Mouse (Mus musculus) kidney, postnatal 0 days (tissue): ENCODE results near the gene Brox. TPM values are rescaled to one million over a fixed set of nuclear protein-coding genes. Genes with fewer than 3 reads are reported as not detected.

Source experiments
- ATAC-seq: fragments of 200-750 bp; cut with Nextera tagmentation; replicated peaks from 2 replicates; pipeline ENCODE4 v1.8.0; 2017; ENCODE audit warnings: low read depth, moderate number of reproducible peaks, moderate TSS enrichment, moderate library complexity; ENCODE audit not compliant: low FRiP score
- DNase-seq: peaks from one replicate; pipeline ENCODE4 v3.0.0-alpha.2; 2016; ENCODE audit warnings: low spot score
- H3K27ac ChIP-seq: fragments of 300-500 bp; sonication (generic); 2 replicates; pipeline ENCODE4 v1.5.1; 2014; ENCODE audit warnings: mild to moderate bottlenecking
- H3K27me3 ChIP-seq: fragments of 300-500 bp; sonication (generic); 2 replicates; pipeline ENCODE4 v1.6.1; 2014; ENCODE audit warnings: low read length, mixed read lengths; ENCODE audit not compliant: insufficient read depth
- H3K36me3 ChIP-seq: fragments of 300-500 bp; sonication (generic); 2 replicates; pipeline ENCODE4 v1.6.1; 2014; ENCODE audit warnings: low read length, mixed read lengths; ENCODE audit not compliant: insufficient read depth
- H3K4me1 ChIP-seq: fragments of 300-500 bp; sonication (generic); replicated peaks from 2 replicates; pipeline ENCODE4 v1.6.1; 2014; ENCODE audit warnings: antibody characterized with exemption, low read length, mixed read lengths; ENCODE audit not compliant: insufficient read depth
- H3K4me2 ChIP-seq: fragments of 300-500 bp; sonication (generic); 2 replicates; pipeline ENCODE4 v1.6.1; 2014; ENCODE audit warnings: mild to moderate bottlenecking, low read length, moderate library complexity, mixed read lengths
- H3K4me3 ChIP-seq: fragments of 300-500 bp; sonication (generic); replicated peaks from 2 replicates; pipeline ENCODE4 v1.5.1; 2014; ENCODE audit warnings: low read depth, low read length
- H3K9ac ChIP-seq: fragments of 300-500 bp; sonication (generic); 2 replicates; pipeline ENCODE4 v1.6.1; 2014; ENCODE audit warnings: low read depth, low read length
- H3K9me3 ChIP-seq: fragments of 300-500 bp; sonication (generic); replicated peaks from 2 replicates; pipeline ENCODE4 v1.6.1; 2016; ENCODE audit warnings: low read length, inconsistent platforms, mixed read lengths
- CTCF ChIP-seq: IDR thresholded peaks from 2 replicates; pipeline ENCODE4 v1.5.1; 2016; ENCODE audit warnings: antibody characterized with exemption, low read depth, mild to moderate bottlenecking, moderate library complexity
- WGBS: fragments of 180-500 bp; shearing (Covaris S2); extraction: QIAGEN DNeasy Blood & Tissue Kit; methylation state at CpG from one replicate; pipeline ENCODE4 v1.1.7; 2014; 5-methylcytosine and 5-hydroxymethylcytosine counted together
- polyA plus RNA-seq: library from polyadenylated mRNA; unstranded; fragments of >200 nt; fragmentation: Nextera tagmentation; extraction: Ambion mirVana; gene quantifications from 2 replicates; pipeline ENCODE4 v1.2.1, GENCODE M21; 2015

The Brox gene
- polyA plus RNA-seq, 1 experiment from 2014 or later = 43.7 TPM

DNA sequence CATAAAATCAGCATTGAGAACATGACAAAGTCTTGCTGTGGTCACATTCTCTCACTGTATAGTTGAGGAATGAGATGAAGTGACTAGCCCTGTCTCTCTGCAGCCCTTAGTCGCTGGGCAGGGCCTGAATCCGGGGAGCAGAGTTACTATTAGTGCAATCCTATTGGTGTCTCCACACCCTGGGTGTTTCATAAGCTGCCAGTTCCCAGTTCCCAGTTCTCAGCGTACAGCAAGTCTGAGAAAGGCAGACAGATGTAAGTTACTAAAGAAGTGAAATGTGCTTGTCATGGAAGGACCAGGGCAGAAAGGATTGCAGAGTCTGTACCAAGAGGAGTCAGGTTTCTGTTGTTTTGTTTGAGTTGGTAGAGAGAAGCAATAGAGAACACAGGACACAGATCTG, 10.5 kb upstream of the Brox start:
- no peak overlapping the region for H3K27ac ChIP-seq
- H3K4me3 ChIP-seq = no peak overlapping the region
- 74% methylated on average over 3 of the region's 3 CpGs for WGBS
- no peak for DNase-seq
- H3K27me3 ChIP-seq = no peaks in the 10 kb centered on the region
- no peaks in the 10 kb centered on the region for H3K4me1 ChIP-seq
- ATAC-seq = no peak
- TF ChIP-seq CTCF = no peak
- no peak overlapping the region for H3K9ac ChIP-seq
- H3K9me3 ChIP-seq = no peaks in the 10 kb centered on the region
- H3K36me3 ChIP-seq = 0 out of 2 replicates have a peak, but pooled peaks cover 4% of the 10 kb centered on the region
- H3K4me2 ChIP-seq = no peak overlapping the region

DNA sequence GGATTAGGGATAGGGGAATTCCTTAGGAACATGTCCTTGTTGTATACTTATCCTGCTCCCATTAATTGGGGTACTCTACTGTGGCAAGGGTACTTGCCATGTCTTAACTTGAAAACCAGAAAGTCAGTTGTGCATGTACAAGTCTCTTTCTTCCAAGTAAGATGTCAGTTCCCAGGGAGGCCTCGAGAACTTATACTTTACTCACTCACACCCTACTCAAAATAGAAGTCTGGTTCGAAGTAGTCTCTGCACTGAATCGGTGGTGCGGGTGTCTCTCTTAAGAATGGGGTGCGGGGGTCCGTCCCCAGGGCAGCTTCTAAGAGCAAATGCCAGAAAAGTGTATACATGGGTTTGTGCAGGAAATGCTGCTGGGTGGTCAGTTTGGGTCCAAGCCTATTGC, 2.1 kb upstream of the Brox start:
- no peak overlapping the region for H3K9ac ChIP-seq
- no peak for ATAC-seq
- 85% methylated on average over 6 of the region's 6 CpGs for WGBS

DNA sequence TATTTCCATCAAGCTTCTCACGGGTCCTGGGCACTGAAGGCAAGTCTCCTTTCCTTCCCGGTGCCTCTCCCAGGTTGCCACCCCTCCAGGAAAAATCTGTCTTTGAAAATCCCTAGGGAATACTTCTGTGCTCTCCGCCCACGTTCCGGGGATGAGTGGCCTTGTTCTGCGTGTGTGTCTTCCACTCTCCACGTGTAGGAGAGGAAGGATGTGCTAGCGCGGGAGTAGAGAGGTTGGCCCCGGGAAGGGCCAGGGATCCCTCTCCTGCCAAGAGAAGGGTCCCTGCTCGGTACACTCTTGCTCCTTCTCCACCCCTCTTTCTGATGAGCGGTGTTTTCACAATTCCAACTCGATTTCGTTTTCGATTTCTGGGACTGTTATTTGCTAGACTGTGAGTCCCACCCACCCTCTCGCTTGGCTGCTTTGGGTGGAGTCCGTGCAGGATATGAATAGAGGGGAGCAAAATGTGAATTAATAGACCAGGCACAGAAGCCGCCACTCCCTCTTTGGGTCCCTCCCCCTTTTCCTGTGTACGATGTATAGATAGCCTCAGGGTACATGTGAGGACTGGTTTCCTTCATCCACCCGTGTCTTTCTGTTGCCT, 919 bp upstream of the Brox start:
- Histone ChIP-seq H3K4me3 (peak overlapping the region; percentile 48), H3K36me3 (peaks cover 5% of the 10 kb centered on the region; the same call in 1 of the 2 replicates), H3K4me2 (peak overlapping the region; percentile 57), H3K9ac (peak overlapping the region; percentile 50), H3K4me1 (no peaks in the 10 kb centered on the region), H3K27me3 (no peaks in the 10 kb centered on the region), H3K9me3 (no peaks in the 10 kb centered on the region), H3K27ac (peak overlapping the region; percentile 47)
- TF ChIP-seq CTCF = no peak
- ATAC-seq = no peak
- DNase-seq = peak; percentile 72
- under 1% methylated on average over 20 of the region's 20 CpGs for WGBS

More for the DNA sequence above, 2.1 kb upstream of the Brox start:
- Histone ChIP-seq H3K4me2 (no peak overlapping the region), H3K27ac (no peak overlapping the region), H3K9me3 (no peaks in the 10 kb centered on the region), H3K4me3 (no peak overlapping the region), H3K4me1 (no peaks in the 10 kb centered on the region), H3K27me3 (no peaks in the 10 kb centered on the region), H3K36me3 (no peaks in the 10 kb centered on the region)
- no peak for TF ChIP-seq CTCF
- DNase-seq = peak; percentile 97

DNA sequence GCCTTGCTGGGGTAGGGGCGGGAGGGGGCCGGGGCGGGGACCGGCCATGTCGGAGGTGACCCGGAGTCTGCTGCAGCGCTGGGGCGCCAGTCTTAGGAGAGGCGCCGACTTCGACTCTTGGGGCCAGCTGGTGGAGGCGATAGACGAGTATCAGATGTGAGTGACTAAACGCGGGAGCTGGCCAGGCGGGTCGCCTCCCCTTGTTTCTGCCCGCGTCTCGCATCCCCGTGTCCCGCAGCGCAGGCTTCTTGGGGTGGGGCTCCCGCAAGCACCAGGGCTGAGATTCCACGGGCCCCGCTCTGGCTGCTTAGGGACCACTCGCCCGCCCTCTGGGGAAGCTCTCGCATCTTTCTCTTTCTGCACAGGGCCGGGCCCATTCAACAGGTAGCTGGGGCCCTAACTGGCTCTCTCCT, 410 bp upstream of the Brox start:
- Histone ChIP-seq H3K4me2 (peak overlapping the region; percentile 57), H3K27me3 (no peaks in the 10 kb centered on the region), H3K9ac (peak overlapping the region; percentile 50), H3K36me3 (peaks cover 5% of the 10 kb centered on the region; the same call in 1 of the 2 replicates), H3K4me1 (no peaks in the 10 kb centered on the region), H3K9me3 (no peaks in the 10 kb centered on the region), H3K4me3 (peak overlapping the region; percentile 48), H3K27ac (peak overlapping the region; percentile 47)
- no peak for TF ChIP-seq CTCF
- no peak for ATAC-seq
- WGBS = 0% methylated on average over 18 of the region's 30 CpGs
- peak; percentile 66 for DNase-seq

DNA sequence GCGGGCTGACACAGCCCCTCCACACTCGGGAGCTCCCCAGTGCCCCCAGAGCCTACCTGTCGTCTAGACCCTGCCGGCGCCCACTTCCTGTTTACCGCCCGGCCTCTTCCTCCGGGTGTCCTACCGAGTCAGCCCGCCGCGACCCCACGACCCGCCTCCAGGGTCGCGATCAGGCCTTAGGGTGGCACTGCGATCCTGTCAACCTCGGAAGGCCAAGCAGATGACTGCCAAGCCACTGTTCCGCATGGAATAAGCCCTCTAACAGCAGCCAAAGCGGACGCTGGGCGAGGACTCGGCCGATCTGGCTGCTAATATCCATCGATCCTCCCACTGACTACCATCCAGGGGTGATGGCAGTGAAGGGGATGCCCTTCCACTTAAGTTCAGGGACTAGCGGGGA, 604 bp downstream of the Brox start, which contains the start of gene Aida:
Gene Aida, plus strand, starts transcription at position 126 of the 400 bp plus-strand sequence.
- Histone ChIP-seq H3K36me3 (peaks cover 5% of the 10 kb centered on the region; the same call in 1 of the 2 replicates), H3K27ac (peak within 1 kb of the TSS; percentile 48), H3K4me1 (no peaks in the 10 kb centered on the region), H3K27me3 (no peaks in the 10 kb centered on the region), H3K9me3 (no peaks in the 10 kb centered on the region), H3K4me2 (peak within 1 kb of the TSS; percentile 57), H3K4me3 (peak within 1 kb of the TSS; percentile 48), H3K9ac (peak within 1 kb of the TSS; percentile 59)
- ATAC-seq = peak; percentile 1; the same call in 1 of the 2 replicates
- DNase-seq = peak; percentile 30
- no peak for TF ChIP-seq CTCF
- 0% methylated on average over 26 of the region's 26 CpGs for WGBS

DNA sequence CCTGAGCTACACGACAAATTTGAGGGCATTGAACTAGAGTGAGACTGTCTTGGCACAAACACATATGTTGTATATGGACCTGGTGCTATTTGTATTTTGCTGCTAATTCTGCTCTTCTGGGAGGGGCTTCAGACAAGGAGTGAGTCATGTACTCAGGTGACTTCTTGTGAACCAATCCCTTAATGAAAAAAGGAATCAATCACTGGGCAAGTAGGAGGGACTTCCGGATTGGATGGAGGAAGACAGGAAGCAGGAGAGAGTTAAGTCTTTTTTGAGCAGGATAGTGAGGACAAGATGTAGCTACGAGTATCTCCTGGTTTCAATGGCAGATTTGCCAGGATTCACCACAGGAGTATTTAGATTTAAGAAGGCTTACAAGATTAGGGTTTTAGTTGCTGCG, 7.5 kb downstream of the Brox start:
- Histone ChIP-seq H3K4me3 (no peak overlapping the region), H3K4me1 (no peaks in the 10 kb centered on the region), H3K36me3 (peaks cover 49% of the 10 kb centered on the region), H3K27ac (no peak overlapping the region), H3K9ac (no peak overlapping the region), H3K4me2 (no peak overlapping the region), H3K9me3 (no peaks in the 10 kb centered on the region), H3K27me3 (no peaks in the 10 kb centered on the region)
- ATAC-seq (no peak), DNase-seq (no peak)
- TF ChIP-seq CTCF = no peak
- 94% methylated on average over 4 of the region's 4 CpGs for WGBS
